Mouse (Mus musculus) spleen, postnatal 10 days (tissue): ENCODE measurements around the gene Olfr437.
"Not testable (repeated sequence)": the region's sequence is repeated elsewhere in the genome, so short reads cannot be mapped to it uniquely, and the experiment has no call there.

Experiments
- DNase-seq, 2 experiments: peaks; one replicate each; pipeline ENCODE4 v3.0.0; 2021 to 2022; ENCODE audit warnings: low spot score in 2 of 2

Gene Olfr437

GRCm38 (mm10) chr6:43162982-43163381 lies at the start of gene Olfr437:
Gene Olfr437, plus strand, starts transcription at chr6:43163282.
- no peak for DNase-seq

- DNase-seq, result not testable (repeated sequence)
These were observed 16.8 kb upstream of the Olfr437 start, which contains the start of gene Olfr237-ps1 for GRCm38 (mm10) chr6:43146267-43146666. Gene Olfr237-ps1, plus strand, starts transcription at chr6:43146567.

- DNase-seq, result no peak
These were observed 3.6 kb upstream of the Olfr437 start for GRCm38 (mm10) chr6:43159502-43159901.

GRCm38 (mm10) chr6:43167246-43167645 lies 4.2 kb downstream of the Olfr437 start:
- no peak for DNase-seq

GRCm38 (mm10) chr6:43171840-43172239 lies 8.8 kb downstream of the Olfr437 start, which contains the start of gene Olfr13:
Gene Olfr13, plus strand, starts transcription at chr6:43172140.
- no peak for DNase-seq

- DNase-seq, result no peak
These were observed 15.0 kb downstream of the Olfr437 start for GRCm38 (mm10) chr6:43178129-43178528.

GRCm38 (mm10) chr6:43178584-43179501 lies 15.8 kb downstream of the Olfr437 start:
- no peak for DNase-seq

- no peak for DNase-seq
These were observed 27.9 kb downstream of the Olfr437 start for GRCm38 (mm10) chr6:43190986-43191385.

GRCm38 (mm10) chr6:43196781-43197180 lies 33.7 kb downstream of the Olfr437 start, which contains the start of gene Olfr435:
Gene Olfr435, plus strand, starts transcription at chr6:43197146.
- no peak for DNase-seq

GRCm38 (mm10) chr6:43198094-43198493 lies 35.0 kb downstream of the Olfr437 start:
- no peak for DNase-seq

- DNase-seq, result no peak
These were observed 39.7 kb downstream of the Olfr437 start for GRCm38 (mm10) chr6:43202786-43203185.

GRCm38 (mm10) chr6:43205355-43205754 lies 42.3 kb downstream of the Olfr437 start:
- DNase-seq, result no peak

GRCm38 (mm10) chr6:43212873-43213272 lies 49.8 kb downstream of the Olfr437 start, which contains the start of gene Olfr434:
Gene Olfr434, plus strand, starts transcription at chr6:43213021.
- DNase-seq, result not testable (repeated sequence)
